11 mouse cellular contexts compared by ENCODE assay signal in genomic region chr10:67193003-67193652, GRCm38 (mm10).
DNase-seq lines count a peak whose midpoint lies in the region; TF ChIP-seq lines count a peak whose summit lies in the region.
"Had no signal": no experiment of that assay in that cellular context is flagged by ENCODE, and none has a peak within 500 bp of the region (broad histone marks: within the 10 kb centered on the region; RNA-seq: fewer than 3 reads in every experiment).

No protein-coding gene starts in this region.

- intact Hi-C loops in left cerebral cortex, postnatal 4 days (cut with DNase I) = no loop called here

- peak; percentile 16 for DNase-seq in adrenal gland, postnatal 10 days
- no peak for DNase-seq in adrenal gland, adult 18-20 months (ENCODE audit: low spot score in 2 of 2)
- DNase-seq in kidney, postnatal 14 days = peak; percentile 37
- no peak for DNase-seq in kidney, adult 8-10 months
- DNase-seq in lung, postnatal 25 days (ENCODE audit: low spot score) = peak; percentile 82
- DNase-seq in left cerebral cortex, postnatal 4 days = no peak
- DNase-seq in left cerebral cortex, adult 9 months (ENCODE audit: low spot score in 2 of 2) = no peak
- DNase-seq: adrenal gland, postnatal 25 days; right cerebral cortex, adult 18-20 months had no signal

- peak overlapping the region; percentile 53; the same call in 1 of the 2 replicates for H3K27ac ChIP-seq in cortical plate, adult 2 months (ENCODE audit: insufficient read depth, low read length)
- H3K27ac ChIP-seq: neural tube, embryonic 15.5 days had no signal

- TF ChIP-seq CTCF in cortical plate, adult 2 months (IDR thresholded peaks at IDR 0.05; ENCODE audit: extremely low read depth, insufficient read depth, low read length) = no peak

- H3K4me1 ChIP-seq in cortical plate, adult 2 months (ENCODE audit: control insufficient read depth, insufficient read depth, low read length) = peaks cover 11% of the 10 kb centered on the region

- no peak overlapping the region for H3K4me3 ChIP-seq in cortical plate, adult 2 months (ENCODE audit: insufficient read depth, low read length)
- H3K4me3 ChIP-seq: neural tube, embryonic 15.5 days had no signal

- no peak for TF ChIP-seq POLR2A in cortical plate, adult 2 months (IDR thresholded peaks at IDR 0.05; ENCODE audit: extremely low read depth, insufficient read depth, low read length)

Comparison
In these comparisons a context has a peak if more than half of its experiments do, and no peak if none do; other contexts are left out.
1. DNase-seq: peak in adrenal gland, postnatal 10 days (single experiment), kidney, postnatal 14 days (single experiment) and lung, postnatal 25 days (single experiment); none in adrenal gland, adult 18-20 months (0 of 2), kidney, adult 8-10 months (0 of 2), left cerebral cortex, postnatal 4 days (single experiment) and left cerebral cortex, adult 9 months (0 of 2).